Mouse (Mus musculus): ENCODE measurements around the gene Pbld2.
A peak's percentile ranks its signal among the peaks of the same experiment; 100 is the strongest.

DNA sequence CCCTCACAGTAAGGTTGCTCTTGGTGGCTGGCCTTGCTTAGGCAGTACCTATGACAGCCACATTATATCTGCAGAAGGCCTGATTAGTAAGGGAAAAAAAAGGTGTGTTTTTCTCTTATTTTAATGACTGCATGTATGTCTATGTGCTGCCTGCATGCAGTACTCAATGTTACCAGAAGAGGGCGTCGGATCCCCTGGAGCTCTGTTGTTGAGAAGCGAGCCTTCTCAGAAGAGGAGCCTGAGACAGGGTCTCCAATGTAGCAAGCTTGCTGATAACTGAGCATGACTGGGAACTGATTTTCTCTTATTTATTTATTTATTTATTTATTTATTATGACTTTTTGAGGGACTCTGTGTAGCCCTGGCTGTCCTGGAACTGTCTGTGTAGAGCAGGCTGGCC lies 36.8 kb upstream of the Pbld2 start:
- TF ChIP-seq POLR2A (IDR thresholded peaks at IDR 0.05; ENCODE audit: borderline replicate concordance, extremely low read depth, insufficient read depth, insufficient read length, poor library complexity, severe bottlenecking) (no peak), CTCF (IDR thresholded peaks at IDR 0.05; ENCODE audit: borderline replicate concordance, extremely low read depth, insufficient read depth, insufficient read length) (peak; percentile 68)
